ENCODE assay signal across 20 mouse cellular contexts in genomic region chr6:22887978-22888377, GRCm38 (mm10). TPM values are rescaled to one million over a fixed set of nuclear protein-coding genes. Genes with fewer than 3 reads are reported as not detected.
"Had no signal": no experiment of that assay in that cellular context is flagged by ENCODE, and none has a peak within 500 bp of the region (broad histone marks: within the 10 kb centered on the region; RNA-seq: fewer than 3 reads in every experiment).

No protein-coding gene starts in this region.

- H3K27ac ChIP-seq: kidney, postnatal 0 days; liver, embryonic 13.5 days; midbrain, embryonic 15.5 days; neural tube, embryonic 12.5 days; neural tube, embryonic 15.5 days; stomach, postnatal 0 days had no signal

- H3K4me3 ChIP-seq: liver, embryonic 13.5 days; midbrain, embryonic 15.5 days; neural tube, embryonic 12.5 days; neural tube, embryonic 15.5 days had no signal

- H3K9me3 ChIP-seq: liver, embryonic 13.5 days; midbrain, embryonic 15.5 days; neural tube, embryonic 12.5 days; neural tube, embryonic 15.5 days had no signal

- ATAC-seq: midbrain, embryonic 15.5 days had no signal

- H3K36me3 ChIP-seq: liver, embryonic 13.5 days; midbrain, embryonic 15.5 days; neural tube, embryonic 12.5 days; neural tube, embryonic 15.5 days had no signal

- H3K4me2 ChIP-seq: liver, embryonic 13.5 days; midbrain, embryonic 11.5 days; midbrain, embryonic 15.5 days; neural tube, embryonic 12.5 days; neural tube, embryonic 15.5 days had no signal

- H3K27me3 ChIP-seq: liver, embryonic 13.5 days; midbrain, embryonic 15.5 days; neural tube, embryonic 12.5 days; neural tube, embryonic 15.5 days had no signal

- H3K9ac ChIP-seq: liver, embryonic 13.5 days; midbrain, embryonic 15.5 days; neural tube, embryonic 12.5 days; neural tube, embryonic 15.5 days had no signal

- H3K4me1 ChIP-seq: liver, embryonic 13.5 days; midbrain, embryonic 15.5 days; neural tube, embryonic 12.5 days; neural tube, embryonic 15.5 days had no signal

- DNase-seq: kidney, postnatal 36 days; layer of hippocampus, adult 9-11 months; liver, embryonic 13.5 days; lung, adult 2 months; lung, postnatal 14 days; lung, postnatal 4 days; right cerebral cortex, adult 18-20 months; right cerebral cortex, postnatal 14 days; right cerebral cortex, postnatal 4 days; thymus, adult 2 months; thymus, postnatal 14 days; thymus, postnatal 4 days had no signal

RNA-seq across cellular contexts. Expression of gene Ptprz1, which starts 12.7 kb away (rescaled TPM):
- total RNA-seq: megakaryocyte progenitor cell, adult 5-6 weeks; megakaryocyte-erythroid progenitor cell, adult 5-6 weeks had no signal
